In the genomic region with DNA sequence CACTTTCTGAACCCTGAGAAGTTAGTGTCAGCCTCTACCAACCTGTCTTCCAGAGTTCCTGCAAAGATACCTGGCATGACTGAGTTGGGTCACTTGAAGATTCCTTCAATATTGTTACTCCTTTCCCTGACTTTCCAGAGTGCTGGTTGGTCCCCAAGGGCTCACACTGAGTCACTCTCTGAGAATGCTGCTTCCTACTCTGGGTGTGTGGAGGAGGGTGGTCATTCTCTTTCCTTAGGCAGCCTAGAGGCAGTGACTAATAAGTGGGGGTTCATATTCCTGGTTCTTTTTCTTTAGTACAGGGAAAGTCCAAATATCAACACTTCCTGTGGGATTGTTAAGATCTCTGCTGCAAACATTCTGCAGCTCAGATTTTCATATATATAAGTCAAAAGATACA, we compare ENCODE assay signal across 27 mouse cellular contexts. TPM values are rescaled to one million over a fixed set of nuclear protein-coding genes. Genes with fewer than 3 reads are reported as not detected.
DNase-seq lines count a peak whose midpoint lies in the region; TF ChIP-seq lines count a peak whose summit lies in the region.
"Had no signal": no experiment of that assay in that cellular context is flagged by ENCODE, and none has a peak within 500 bp of the region (broad histone marks: within the 10 kb centered on the region; RNA-seq: fewer than 3 reads in every experiment).

No protein-coding gene starts in this region.

- no peaks in the 10 kb centered on the region for H3K79me2 ChIP-seq in myocyte (ENCODE audit: control insufficient read depth, insufficient read depth)

- TF ChIP-seq CTCF in layer of hippocampus, adult 2 months (conservative IDR thresholded peaks at IDR 0.05) = no peak

- no peaks in the 10 kb centered on the region for H3K36me3 ChIP-seq in myocyte (ENCODE audit: control insufficient read depth, insufficient read depth)
- no peaks in the 10 kb centered on the region for H3K36me3 ChIP-seq in limb, embryonic 10.5 days
- H3K36me3 ChIP-seq: embryonic facial prominence, embryonic 12.5 days; embryonic facial prominence, embryonic 15.5 days; forebrain, embryonic 10.5 days; G1E; hindbrain, embryonic 12.5 days; hindbrain, embryonic 15.5 days had no signal

- DNase-seq in Muller cell, postnatal 12 days (ENCODE audit: inconsistent ontology term) = peak; percentile 88
- peak; percentile 29 for DNase-seq in brain, adult 2 months (ENCODE audit: low read depth, low spot score)
- DNase-seq in limb, embryonic 10.5 days (ENCODE audit: low spot score) = no peak
- DNase-seq in embryo, embryonic 11 days = no peak
- DNase-seq in layer of hippocampus, adult 2 months (ENCODE audit: low spot score in 2 of 2) = no peak
- DNase-seq: adrenal gland, adult 2 months; adrenal gland, postnatal 14 days; B cell, adult 2 months; cerebellum, adult 11-12 months; cerebellum, adult 8-10 months; cerebellum, postnatal 14 days; gastrocnemius, postnatal 10 days; gastrocnemius, postnatal 36 days; heart, adult 2 months had no signal

- no peak overlapping the region for H3ac ChIP-seq in myocyte (ENCODE audit: control insufficient read depth, insufficient read length)

- H3K9me3 ChIP-seq in limb, embryonic 10.5 days (replicated peaks) = no peaks in the 10 kb centered on the region
- H3K9me3 ChIP-seq: embryonic facial prominence, embryonic 12.5 days; embryonic facial prominence, embryonic 15.5 days; forebrain, embryonic 10.5 days; forebrain, embryonic 13.5 days; G1E; hindbrain, embryonic 12.5 days; hindbrain, embryonic 15.5 days had no signal

- TF ChIP-seq POLR2A in myocyte (IDR thresholded peaks at IDR 0.05; ENCODE audit: insufficient read length, low read depth) = no peak

- no peaks in the 10 kb centered on the region for H3K27me3 ChIP-seq in myocyte (ENCODE audit: control insufficient read depth, insufficient read depth, insufficient read length)
- no peaks in the 10 kb centered on the region for H3K27me3 ChIP-seq in limb, embryonic 10.5 days (ENCODE audit: low read depth, poor library complexity, severe bottlenecking)
- H3K27me3 ChIP-seq: CH12.LX; embryonic facial prominence, embryonic 12.5 days; embryonic facial prominence, embryonic 15.5 days; forebrain, embryonic 13.5 days; hindbrain, embryonic 12.5 days; hindbrain, embryonic 15.5 days had no signal

- no peak overlapping the region for H3K27ac ChIP-seq in limb, embryonic 10.5 days
- H3K27ac ChIP-seq in layer of hippocampus, adult 2 months = no peak overlapping the region
- H3K27ac ChIP-seq: embryonic facial prominence, embryonic 12.5 days; embryonic facial prominence, embryonic 15.5 days; forebrain, embryonic 10.5 days; forebrain, embryonic 13.5 days; heart, adult 2 months; hindbrain, embryonic 12.5 days; hindbrain, embryonic 15.5 days had no signal

- H3K4me3 ChIP-seq in myocyte = no peak overlapping the region
- H3K4me3 ChIP-seq in limb, embryonic 10.5 days = no peak overlapping the region
- H3K4me3 ChIP-seq in layer of hippocampus, adult 2 months = no peak overlapping the region
- H3K4me3 ChIP-seq: embryonic facial prominence, embryonic 12.5 days; embryonic facial prominence, embryonic 15.5 days; erythroblast, embryonic 14.5 days; forebrain, embryonic 10.5 days; forebrain, embryonic 13.5 days; heart, adult 2 months; hindbrain, embryonic 12.5 days; hindbrain, embryonic 15.5 days had no signal

- H3K4me2 ChIP-seq in myocyte (ENCODE audit: low read depth) = peak overlapping the region; percentile 25
- H3K4me2 ChIP-seq: embryonic facial prominence, embryonic 12.5 days; embryonic facial prominence, embryonic 15.5 days; forebrain, embryonic 13.5 days; heart, embryonic 11.5 days; hindbrain, embryonic 12.5 days; hindbrain, embryonic 15.5 days had no signal

- H3K4me1 ChIP-seq in limb, embryonic 10.5 days = no peaks in the 10 kb centered on the region
- H3K4me1 ChIP-seq: embryonic facial prominence, embryonic 12.5 days; embryonic facial prominence, embryonic 15.5 days; forebrain, embryonic 10.5 days; forebrain, embryonic 13.5 days; hindbrain, embryonic 12.5 days; hindbrain, embryonic 15.5 days had no signal

TF ChIP-seq in myocyte, 11 proteins besides CTCF, POLR2A, EP300 and RAD21:
- TF ChIP-seq REST (IDR thresholded peaks at IDR 0.05; ENCODE audit: insufficient read depth, insufficient read length) (no peak), POLR2AphosphoS2 (IDR thresholded peaks at IDR 0.05; ENCODE audit: insufficient read length, low read depth) (no peak), TCF3 (IDR thresholded peaks at IDR 0.05; ENCODE audit: insufficient read length, low read depth) (no peak), CEBPB (IDR thresholded peaks at IDR 0.05; ENCODE audit: insufficient read depth, poor library complexity, severe bottlenecking) (no peak)
TF ChIP-seq in myocyte: peak in this region for 0.

RNA-seq across cellular contexts. Expression of a gene that starts 16.4 kb away (rescaled TPM):
- 0.02 TPM for polyA plus RNA-seq in myocyte (2012; fragmentation: generic; extraction: Trizol)
- 0.09 TPM in 2 replicates for polyA plus RNA-seq in limb, embryonic 10.5 days (2016; fragmentation: Nextera tagmentation; extraction: Ambion mirVana)
- total RNA-seq in layer of hippocampus, adult 2 months (2021) = 1 to 10 TPM; 6.8 to 7.2 TPM
- total RNA-seq: CH12.LX; granulocyte monocyte progenitor cell, adult 5-6 weeks; hematopoietic stem cell, adult 5-6 weeks had no signal
- polyA plus RNA-seq: erythroblast, embryonic 14.5 days; G1E had no signal

Comparison
In these comparisons a context has a peak if more than half of its experiments do, and no peak if none do; other contexts are left out.
1. DNase-seq: peak in Muller cell, postnatal 12 days (single experiment) and brain, adult 2 months (single experiment); none in limb, embryonic 10.5 days (single experiment), embryo, embryonic 11 days (single experiment) and layer of hippocampus, adult 2 months (0 of 2).